ENCODE assay signal across 17 mouse cellular contexts in genomic region chr13:93998406-93998805, GRCm38 (mm10).
"Had no signal": no experiment of that assay in that cellular context is flagged by ENCODE, and none has a peak within 500 bp of the region (broad histone marks: within the 10 kb centered on the region; RNA-seq: fewer than 3 reads in every experiment).

No protein-coding gene starts in this region.

- H3K4me1 ChIP-seq: kidney, embryonic 15.5 days; limb, embryonic 12.5 days; limb, embryonic 15.5 days; midbrain, embryonic 12.5 days; midbrain, embryonic 15.5 days; neural tube, embryonic 13.5 days; stomach, embryonic 15.5 days had no signal

- H3K27ac ChIP-seq: kidney, embryonic 15.5 days; limb, embryonic 12.5 days; limb, embryonic 15.5 days; liver, embryonic 14.5 days; midbrain, embryonic 12.5 days; midbrain, embryonic 15.5 days; neural tube, embryonic 13.5 days; stomach, embryonic 15.5 days had no signal

- H3K4me2 ChIP-seq: kidney, embryonic 15.5 days; limb, embryonic 12.5 days; limb, embryonic 15.5 days; liver, embryonic 11.5 days; lung, embryonic 14.5 days; midbrain, embryonic 12.5 days; midbrain, embryonic 15.5 days; neural tube, embryonic 13.5 days; stomach, embryonic 15.5 days had no signal

- H3K4me3 ChIP-seq: kidney, embryonic 15.5 days; limb, embryonic 12.5 days; limb, embryonic 15.5 days; midbrain, embryonic 12.5 days; midbrain, embryonic 15.5 days; neural tube, embryonic 13.5 days; stomach, embryonic 15.5 days had no signal

- ATAC-seq: liver, postnatal 0 days; midbrain, embryonic 15.5 days had no signal

- H3K27me3 ChIP-seq: kidney, embryonic 15.5 days; limb, embryonic 12.5 days; limb, embryonic 15.5 days; midbrain, embryonic 12.5 days; midbrain, embryonic 15.5 days; neural tube, embryonic 13.5 days; stomach, embryonic 15.5 days had no signal

- H3K9me3 ChIP-seq: kidney, embryonic 15.5 days; limb, embryonic 12.5 days; limb, embryonic 15.5 days; midbrain, embryonic 12.5 days; midbrain, embryonic 15.5 days; neural tube, embryonic 13.5 days; stomach, embryonic 15.5 days had no signal

- DNase-seq: kidney, adult 8-10 months; kidney, postnatal 14 days; kidney, postnatal 4 days; left cerebral cortex, postnatal 4 days; liver, postnatal 0 days; lung, embryonic 14.5 days; right cerebral cortex, postnatal 4 days; thymus, postnatal 4 days had no signal

- H3K9ac ChIP-seq: kidney, embryonic 15.5 days; limb, embryonic 12.5 days; limb, embryonic 15.5 days; liver, embryonic 14.5 days; liver, postnatal 0 days; lung, embryonic 14.5 days; midbrain, embryonic 12.5 days; midbrain, embryonic 15.5 days; neural tube, embryonic 13.5 days; stomach, embryonic 15.5 days had no signal

- H3K36me3 ChIP-seq: kidney, embryonic 15.5 days; limb, embryonic 12.5 days; limb, embryonic 15.5 days; midbrain, embryonic 12.5 days; midbrain, embryonic 15.5 days; neural tube, embryonic 13.5 days; stomach, embryonic 15.5 days had no signal
